Mouse (Mus musculus) neural tube, embryonic 11.5 days (tissue): ENCODE measurements around the gene Fuk. TPM values are rescaled to one million over a fixed set of nuclear protein-coding genes. Genes with fewer than 3 reads are reported as not detected.
"Not testable (repeated sequence)": the region's sequence is repeated elsewhere in the genome, so short reads cannot be mapped to it uniquely, and the experiment has no call there.

Source experiments
- ATAC-seq: fragments of 200-750 bp; cut with Nextera tagmentation; 2 replicates; pipeline ENCODE4 v1.8.0; 2017; ENCODE audit warnings: moderate number of reproducible peaks, mild to moderate bottlenecking, moderate TSS enrichment, moderate library complexity; ENCODE audit not compliant: insufficient read depth, low FRiP score, low TSS enrichment
- DNase-seq: peaks from one replicate; pipeline ENCODE4 v3.0.0-alpha.2; 2015; ENCODE audit warnings: low spot score
- H3K27ac ChIP-seq: fragments of 300-500 bp; sonication (generic); 2 replicates; pipeline ENCODE4 v1.5.1; 2014; ENCODE audit warnings: low read depth, mild to moderate bottlenecking, low read length
- H3K27me3 ChIP-seq: fragments of 300-500 bp; sonication (generic); 2 replicates; pipeline ENCODE4 v1.6.1; 2014; ENCODE audit warnings: mild to moderate bottlenecking, low read length, mixed read lengths; ENCODE audit not compliant: control insufficient read depth, insufficient read depth
- H3K36me3 ChIP-seq: fragments of 300-500 bp; sonication (generic); 2 replicates; pipeline ENCODE4 v1.6.1; 2014; ENCODE audit warnings: mild to moderate bottlenecking, low read length, moderate library complexity, mixed read lengths; ENCODE audit not compliant: control insufficient read depth, insufficient read depth
- H3K4me1 ChIP-seq: fragments of 300-500 bp; sonication (generic); 2 replicates; pipeline ENCODE4 v1.6.1; 2014; ENCODE audit warnings: low read length, mixed read lengths; ENCODE audit not compliant: control insufficient read depth, insufficient read depth
- H3K4me2 ChIP-seq: fragments of 300-500 bp; sonication (generic); 2 replicates; pipeline ENCODE4 v1.6.1; 2014; ENCODE audit warnings: low read depth, mild to moderate bottlenecking, moderate library complexity
- H3K4me3 ChIP-seq: fragments of 300-500 bp; sonication (generic); 2 replicates; pipeline ENCODE4 v1.5.1; 2014; ENCODE audit warnings: low read depth, low read length
- H3K9ac ChIP-seq: fragments of 300-500 bp; sonication (generic); 2 replicates; pipeline ENCODE4 v1.6.1; 2014; ENCODE audit warnings: mild to moderate bottlenecking, low read length
- H3K9me3 ChIP-seq: fragments of 300-500 bp; sonication (generic); 2 replicates; pipeline ENCODE4 v1.6.1; 2016; ENCODE audit warnings: low read length; ENCODE audit not compliant: control insufficient read depth
- WGBS: fragments of 180-500 bp; shearing (Covaris S2); extraction: QIAGEN DNeasy Blood & Tissue Kit; methylation state at CpG from one replicate; pipeline ENCODE4 v1.1.7; 2014; 5-methylcytosine and 5-hydroxymethylcytosine counted together
- polyA plus RNA-seq: library from polyadenylated mRNA; unstranded; fragments of >200 nt; fragmentation: Nextera tagmentation; extraction: Ambion mirVana; gene quantifications from 2 replicates; pipeline ENCODE4 v1.2.1, GENCODE M21; 2014

Gene Fuk
- polyA plus RNA-seq, 1 experiment from 2014 or later, result 6.4 TPM

GRCm38 (mm10) chr8:110933272-110933671 is 31.0 kb upstream of the Fuk start:
- no peak for ATAC-seq
- WGBS, result 90% methylated on average over 2 of the region's 2 CpGs
- Histone ChIP-seq H3K36me3 (no peaks in the 10 kb centered on the region), H3K4me2 (no peak overlapping the region), H3K27ac (no peak overlapping the region), H3K9me3 (no peaks in the 10 kb centered on the region), H3K9ac (no peak overlapping the region), H3K27me3 (no peaks in the 10 kb centered on the region), H3K4me1 (no peaks in the 10 kb centered on the region), H3K4me3 (no peak overlapping the region)
- no peak for DNase-seq

- H3K4me3 ChIP-seq, result no peak overlapping the region
- no peaks in the 10 kb centered on the region for H3K4me1 ChIP-seq
- H3K9me3 ChIP-seq, result no peaks in the 10 kb centered on the region
- H3K4me2 ChIP-seq, result no peak overlapping the region
- H3K36me3 ChIP-seq, result no peaks in the 10 kb centered on the region
- DNase-seq, result no peak
- no peak overlapping the region for H3K9ac ChIP-seq
- H3K27ac ChIP-seq, result no peak overlapping the region
- WGBS, result 86% methylated on average over 3 of the region's 3 CpGs
- no peaks in the 10 kb centered on the region for H3K27me3 ChIP-seq
- no peak for ATAC-seq
These were observed 30.2 kb upstream of the Fuk start for GRCm38 (mm10) chr8:110932444-110932843.

- Histone ChIP-seq H3K27me3 (no peaks in the 10 kb centered on the region), H3K9me3 (no peaks in the 10 kb centered on the region), H3K27ac (no peak overlapping the region), H3K4me3 (no peak overlapping the region), H3K4me2 (no peak overlapping the region), H3K9ac (no peak overlapping the region), H3K4me1 (no peaks in the 10 kb centered on the region), H3K36me3 (no peaks in the 10 kb centered on the region)
- DNase-seq (no peak), ATAC-seq (no peak)
- WGBS, result 77% methylated on average over 12 of the region's 12 CpGs
These were observed 29.1 kb upstream of the Fuk start for GRCm38 (mm10) chr8:110931176-110931939.

DNA sequence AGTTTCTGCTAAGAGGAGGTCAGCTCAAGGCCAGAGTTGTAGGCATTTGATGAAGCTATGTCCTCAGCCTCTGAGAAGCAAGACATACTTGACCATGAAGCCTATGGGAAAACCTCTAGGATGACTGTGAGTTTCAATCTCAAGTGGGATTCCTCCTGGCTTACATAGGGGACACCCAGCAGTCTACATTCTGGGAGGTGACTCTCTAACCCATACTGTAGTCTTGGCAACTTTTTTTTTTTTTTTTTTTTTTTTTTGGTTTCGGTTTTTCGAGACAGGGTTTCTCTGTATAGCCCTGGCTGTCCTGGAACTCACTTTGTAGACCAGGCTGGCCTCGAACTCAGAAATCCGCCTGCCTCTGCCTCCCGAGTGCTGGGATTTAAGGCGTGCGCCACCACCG is 27.4 kb upstream of the Fuk start:
- not testable (repeated sequence) for H3K4me1 ChIP-seq, H3K27me3 ChIP-seq, DNase-seq, ATAC-seq, H3K4me3 ChIP-seq, H3K27ac ChIP-seq, H3K4me2 ChIP-seq, H3K36me3 ChIP-seq, H3K9ac ChIP-seq, H3K9me3 ChIP-seq
- WGBS, result 87% methylated on average over 5 of the region's 8 CpGs

GRCm38 (mm10) chr8:110929066-110929465 is 26.8 kb upstream of the Fuk start:
- Histone ChIP-seq H3K27me3 (no peaks in the 10 kb centered on the region), H3K4me1 (no peaks in the 10 kb centered on the region), H3K9ac (no peak overlapping the region), H3K4me3 (no peak overlapping the region), H3K4me2 (no peak overlapping the region), H3K9me3 (no peaks in the 10 kb centered on the region), H3K27ac (no peak overlapping the region), H3K36me3 (no peaks in the 10 kb centered on the region)
- WGBS, result 69% methylated on average over 5 of the region's 5 CpGs
- ATAC-seq (no peak), DNase-seq (no peak)

- Histone ChIP-seq H3K27me3 (no peaks in the 10 kb centered on the region), H3K4me3 (no peak overlapping the region), H3K9me3 (no peaks in the 10 kb centered on the region), H3K4me2 (no peak overlapping the region), H3K4me1 (no peaks in the 10 kb centered on the region), H3K36me3 (no peaks in the 10 kb centered on the region), H3K9ac (no peak overlapping the region), H3K27ac (no peak overlapping the region)
- no peak for ATAC-seq
- no peak for DNase-seq
- 89% methylated on average over 7 of the region's 7 CpGs for WGBS
These were observed 26.1 kb upstream of the Fuk start for GRCm38 (mm10) chr8:110928435-110928834.

DNA sequence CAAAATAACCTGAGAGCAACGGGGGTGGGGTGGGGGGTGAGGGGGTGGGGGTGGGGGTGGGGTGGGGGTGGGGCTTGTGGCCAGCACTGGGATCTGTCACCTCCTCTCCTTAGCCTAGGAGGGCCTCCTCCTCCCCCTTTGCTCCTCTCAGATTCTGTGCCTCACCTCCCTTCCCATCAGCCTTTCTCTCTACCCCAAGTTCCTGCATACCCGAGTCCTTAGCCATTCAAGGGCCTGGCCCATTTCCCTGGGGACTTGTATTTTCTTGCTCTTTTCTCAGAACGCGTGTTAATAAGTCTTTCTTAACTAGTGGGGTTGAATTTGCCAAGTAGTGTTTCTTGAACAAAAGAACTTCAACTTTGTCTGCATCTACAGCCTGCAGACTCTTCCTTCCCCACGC is 24.4 kb upstream of the Fuk start:
- H3K36me3 ChIP-seq, result no peaks in the 10 kb centered on the region
- ATAC-seq, result no peak

GRCm38 (mm10) chr8:110925691-110926140 is 23.4 kb upstream of the Fuk start:
- Histone ChIP-seq H3K36me3 (no peaks in the 10 kb centered on the region), H3K4me2 (no peak overlapping the region), H3K9me3 (no peaks in the 10 kb centered on the region), H3K4me3 (no peak overlapping the region), H3K27me3 (no peaks in the 10 kb centered on the region), H3K4me1 (peaks cover 7% of the 10 kb centered on the region), H3K27ac (no peak overlapping the region), H3K9ac (no peak overlapping the region)
- DNase-seq, result no peak
- ATAC-seq, result no peak
- WGBS, result 78% methylated on average over 8 of the region's 8 CpGs

More for the DNA sequence above, 24.4 kb upstream of the Fuk start:
- H3K27me3 ChIP-seq, result no peaks in the 10 kb centered on the region
- no peak overlapping the region for H3K27ac ChIP-seq
- no peak overlapping the region for H3K4me3 ChIP-seq
- no peak overlapping the region for H3K4me2 ChIP-seq
- WGBS, result 57% methylated on average over 5 of the region's 5 CpGs
- no peak for DNase-seq
- no peak overlapping the region; the same call in 1 of the 2 replicates for H3K9ac ChIP-seq
- H3K4me1 ChIP-seq, result peaks cover 3% of the 10 kb centered on the region
- no peaks in the 10 kb centered on the region for H3K9me3 ChIP-seq
